Comparison of ENCODE assay signal across 22 mouse cellular contexts in genomic region chr4:32996083-32996482, GRCm38 (mm10). TPM values are rescaled to one million over a fixed set of nuclear protein-coding genes. Genes with fewer than 3 reads are reported as not detected.
A peak's percentile ranks its signal among the peaks of the same experiment; 100 is the strongest.
DNase-seq lines count a peak whose midpoint lies in the region; ATAC-seq and TF ChIP-seq lines count a peak whose summit lies in the region.
"Had no signal": no experiment of that assay in that cellular context is flagged by ENCODE, and none has a peak within 500 bp of the region (broad histone marks: within the 10 kb centered on the region; RNA-seq: fewer than 3 reads in every experiment).

No protein-coding gene starts in this region.

- TF ChIP-seq EP300 in ES-Bruce4 (IDR thresholded peaks at IDR 0.05; ENCODE audit: insufficient read depth, low read depth, low read length): peak; percentile 82

- H3K27me3 ChIP-seq in liver, embryonic 11.5 days (replicated peaks; ENCODE audit: control insufficient read depth, insufficient read depth, low read length): no peaks in the 10 kb centered on the region
- no peaks in the 10 kb centered on the region for H3K27me3 ChIP-seq in ES-Bruce4 (ENCODE audit: control insufficient read depth, insufficient read depth, low read length, poor library complexity, severe bottlenecking)
- H3K27me3 ChIP-seq: embryonic facial prominence, embryonic 12.5 days; forebrain, embryonic 13.5 days; forebrain, embryonic 15.5 days had no signal

- ATAC-seq in liver, embryonic 11.5 days (replicated peaks; ENCODE audit: low FRiP score): no peak
- ATAC-seq in megakaryocyte progenitor cell, adult 5-6 weeks (replicated peaks; ENCODE audit: poor library complexity): no peak
- ATAC-seq: forebrain, embryonic 13.5 days; forebrain, embryonic 15.5 days; forebrain, postnatal 0 days had no signal

- in situ Hi-C loops in ES-E14 (cut with MboI; ENCODE audit: low sequenced_read_pairs in 2 of 2, unreplicated experiment in 2 of 2): no loop called here

- no peak for TF ChIP-seq POLR2A in ES-Bruce4 (IDR thresholded peaks at IDR 0.05; ENCODE audit: insufficient read depth, low read length)

- H3K9ac ChIP-seq in liver, embryonic 11.5 days (ENCODE audit: low read depth, low read length): no peak overlapping the region
- H3K9ac ChIP-seq in ES-Bruce4 (ENCODE audit: low read depth, poor library complexity, severe bottlenecking) (peak overlapping the region; percentile 1; the same call in 1 of the 2 replicates), ES-E14 (ENCODE audit: insufficient read depth, low read depth, low read length, poor library complexity, severe bottlenecking) (peak overlapping the region; percentile 72)
- H3K9ac ChIP-seq: embryonic facial prominence, embryonic 12.5 days; forebrain, embryonic 13.5 days; forebrain, embryonic 15.5 days; forebrain, postnatal 0 days had no signal

- H3K36me3 ChIP-seq in liver, embryonic 11.5 days (ENCODE audit: control insufficient read depth, insufficient read depth, low read length): no peaks in the 10 kb centered on the region
- H3K36me3 ChIP-seq in ES-Bruce4 (ENCODE audit: control insufficient read depth, insufficient read depth, low read length, poor library complexity, severe bottlenecking) (no peaks in the 10 kb centered on the region), ES-E14 (ENCODE audit: control insufficient read depth, insufficient read depth, low read length, poor library complexity, severe bottlenecking) (0 out of 2 replicates have a peak, but pooled peaks cover 2% of the 10 kb centered on the region)
- H3K36me3 ChIP-seq: embryonic facial prominence, embryonic 12.5 days; forebrain, embryonic 15.5 days had no signal

- DNase-seq in liver: peak; percentile 37
- no peak for DNase-seq in liver, embryonic 11.5 days (ENCODE audit: low spot score)
- DNase-seq in ES-E14 (ENCODE audit: low read depth, low spot score): no peak
- DNase-seq in ZHBTc4 (ENCODE audit: low read depth, low spot score): peak; percentile 69
- DNase-seq in cerebellum, adult 11-12 months: no peak
- no peak for DNase-seq in ovary, postnatal 10 days (ENCODE audit: low spot score)
- DNase-seq: adrenal gland, adult 2 months; adrenal gland, postnatal 10 days; adrenal gland, postnatal 25 days; cerebellum, adult 11 months; cerebellum, adult 2 months; cerebellum, adult 9-10 months; cerebellum, postnatal 10 days; cerebellum, postnatal 25 days; forebrain, postnatal 0 days had no signal

- no peak overlapping the region for H3K27ac ChIP-seq in liver, embryonic 11.5 days (ENCODE audit: low read depth, low read length)
- peak overlapping the region; percentile 45 for H3K27ac ChIP-seq in ES-Bruce4 (ENCODE audit: insufficient read depth, low read length)
- peak overlapping the region; percentile 89 for H3K27ac ChIP-seq in ES-E14 (ENCODE audit: insufficient read depth, low read depth, low read length, poor library complexity, severe bottlenecking)
- H3K27ac ChIP-seq: embryonic facial prominence, embryonic 10.5 days; embryonic facial prominence, embryonic 12.5 days; forebrain, embryonic 13.5 days; forebrain, embryonic 15.5 days had no signal

- no peak overlapping the region for H3K4me3 ChIP-seq in liver, embryonic 11.5 days (ENCODE audit: low read depth, low read length)
- H3K4me3 ChIP-seq in ES-Bruce4 (ENCODE audit: low read depth, low read length) (peak overlapping the region; percentile 49), ES-E14 (ENCODE audit: insufficient read depth in 1 of 2, low read depth in 1 of 2, low read length in 2 of 2, poor library complexity in 1 of 2, severe bottlenecking in 1 of 2) (peak overlapping the region; percentile 33 to 46)
- H3K4me3 ChIP-seq: embryonic facial prominence, embryonic 10.5 days; embryonic facial prominence, embryonic 12.5 days; forebrain, embryonic 13.5 days; forebrain, embryonic 15.5 days had no signal

- H3K4me2 ChIP-seq in liver, embryonic 11.5 days: no peak overlapping the region
- H3K4me2 ChIP-seq: embryonic facial prominence, embryonic 12.5 days; forebrain, embryonic 13.5 days; forebrain, embryonic 15.5 days had no signal

- no peaks in the 10 kb centered on the region for H3K4me1 ChIP-seq in liver, embryonic 11.5 days (replicated peaks; ENCODE audit: control insufficient read depth, insufficient read depth, low read length)
- H3K4me1 ChIP-seq in ES-Bruce4 (ENCODE audit: control insufficient read depth, insufficient read depth, low read length): peaks cover 10% of the 10 kb centered on the region
- H3K4me1 ChIP-seq in ES-E14 (ENCODE audit: control insufficient read depth in 2 of 2, insufficient read depth in 2 of 2, low read length in 2 of 2, poor library complexity in 1 of 2): peaks cover 2 to 20% of the 10 kb centered on the region in 2 experiments; a peak in 3 of 4 replicates
- H3K4me1 ChIP-seq: embryonic facial prominence, embryonic 10.5 days; embryonic facial prominence, embryonic 12.5 days; forebrain, embryonic 13.5 days; forebrain, embryonic 15.5 days had no signal

- no peak for TF ChIP-seq CTCF in ES-Bruce4 (IDR thresholded peaks at IDR 0.05; ENCODE audit: low read depth, low read length)

- H3K9me3 ChIP-seq in liver, embryonic 11.5 days (ENCODE audit: control insufficient read depth, low read length): no peaks in the 10 kb centered on the region
- H3K9me3 ChIP-seq in ES-Bruce4 (replicated peaks; ENCODE audit: control insufficient read depth, insufficient read depth, low read length, poor library complexity, severe bottlenecking) (no peaks in the 10 kb centered on the region), ES-E14 (ENCODE audit: control insufficient read depth, insufficient read depth, low read depth, low read length) (no peaks in the 10 kb centered on the region)
- H3K9me3 ChIP-seq: embryonic facial prominence, embryonic 12.5 days; forebrain, embryonic 13.5 days; forebrain, embryonic 15.5 days had no signal

- 87% methylated on average over 5 of the region's 5 CpGs for WGBS in liver, embryonic 11.5 days

TF ChIP-seq in ES-E14, 5 proteins besides CTCF, POLR2A, EP300 and RAD21:
- no peak for TF ChIP-seq ZC3H11A (IDR thresholded peaks at IDR 0.05; ENCODE audit: borderline replicate concordance, low read depth, low read length)
- TF ChIP-seq MAFK (IDR thresholded peaks at IDR 0.05; ENCODE audit: insufficient read depth, low read depth, low read length): peak; percentile 91
- TF ChIP-seq CHD2 (IDR thresholded peaks at IDR 0.05; ENCODE audit: low read depth, low read length): no peak
- TF ChIP-seq HCFC1 (IDR thresholded peaks at IDR 0.05; ENCODE audit: borderline replicate concordance, insufficient read depth, low read length): no peak
- no peak for TF ChIP-seq ZNF384 (IDR thresholded peaks at IDR 0.05; ENCODE audit: low read depth, low read length)

RNA-seq across cellular contexts. Expression of gene Rragd, which starts 13.2 kb away (rescaled TPM):
- polyA plus RNA-seq in liver, embryonic 11.5 days (2014; fragmentation: Nextera tagmentation; extraction: Ambion mirVana): 4.6 and 4.9 TPM in 2 replicates
- 27.0 and 27.2 TPM in 2 replicates for polyA plus RNA-seq in ES-Bruce4 (2011; ENCODE audit: insufficient read depth, insufficient read length, low read depth, missing spikeins)
- total RNA-seq in ES-E14 (2012; rRNA removed): 14.4 and 15.0 TPM in 2 replicates
- total RNA-seq in megakaryocyte progenitor cell, adult 5-6 weeks (2015): not detected in 2 replicates
- 0.10 TPM in 1 of 2 replicates, not detected in the other for total RNA-seq in megakaryocyte progenitor cell, adult 5-6 weeks (2017)
- total RNA-seq: MEL had no signal

RNA-seq across cellular contexts. Expression of gene Ube2j1, which starts 35.1 kb away (rescaled TPM):
- polyA plus RNA-seq in liver, embryonic 11.5 days (2014; fragmentation: Nextera tagmentation; extraction: Ambion mirVana): 43.6 and 44.3 TPM in 2 replicates
- 31.1 and 34.3 TPM in 2 replicates for polyA plus RNA-seq in ES-Bruce4 (2011; ENCODE audit: insufficient read depth, insufficient read length, low read depth, missing spikeins)
- 8.5 and 15.3 TPM in 2 replicates for total RNA-seq in ES-E14 (2012; rRNA removed)
- 52.8 and 54.9 TPM in 2 replicates for total RNA-seq in megakaryocyte progenitor cell, adult 5-6 weeks (2015)
- 48.5 and 48.9 TPM in 2 replicates for total RNA-seq in megakaryocyte progenitor cell, adult 5-6 weeks (2017)

RNA-seq across cellular contexts. Expression of gene Ankrd6, which starts 45.4 kb away (rescaled TPM):
- 3.0 and 3.4 TPM in 2 replicates for polyA plus RNA-seq in liver, embryonic 11.5 days (2014; fragmentation: Nextera tagmentation; extraction: Ambion mirVana)
- 11.8 and 12.0 TPM in 2 replicates for polyA plus RNA-seq in ES-Bruce4 (2011; ENCODE audit: insufficient read depth, insufficient read length, low read depth, missing spikeins)
- 7.8 TPM in 2 replicates for total RNA-seq in ES-E14 (2012; rRNA removed)
- 0.59 and 0.76 TPM in 2 replicates for total RNA-seq in megakaryocyte progenitor cell, adult 5-6 weeks (2015)
- total RNA-seq in megakaryocyte progenitor cell, adult 5-6 weeks (2017): 0.92 and 0.95 TPM in 2 replicates

Comparison
In these comparisons a context has a peak if more than half of its experiments do, and no peak if none do; other contexts are left out.
1. DNase-seq: peak in liver (single experiment) and ZHBTc4 (single experiment); none in liver, embryonic 11.5 days (single experiment), ES-E14 (single experiment), cerebellum, adult 11-12 months (single experiment) and ovary, postnatal 10 days (single experiment).
2. RNA of gene Rragd, which starts 13.2 kb away (total RNA-seq): 14.4 to 15.0 TPM in ES-E14; 0.10 TPM in megakaryocyte progenitor cell, adult 5-6 weeks; every median in the first group is over 10 times any median in the second.